Mouse (Mus musculus) heart, adult 8-10 months (tissue): ENCODE results near the gene Med29. TPM values are rescaled to one million over a fixed set of nuclear protein-coding genes. Genes with fewer than 3 reads are reported as not detected.

Experiments
- DNase-seq: peaks from one replicate; pipeline ENCODE4 v3.0.0; 2022; ENCODE audit warnings: low spot score
- total RNA-seq, 4 experiments: library from RNA; stranded (reverse); gene quantifications; 2 replicates each; pipeline ENCODE4 v1.2.4; 2022

Med29 gene
- total RNA-seq, 4 experiments from 2014 or later, result 19.5 to 24.0 (median 22.2) TPM

DNA sequence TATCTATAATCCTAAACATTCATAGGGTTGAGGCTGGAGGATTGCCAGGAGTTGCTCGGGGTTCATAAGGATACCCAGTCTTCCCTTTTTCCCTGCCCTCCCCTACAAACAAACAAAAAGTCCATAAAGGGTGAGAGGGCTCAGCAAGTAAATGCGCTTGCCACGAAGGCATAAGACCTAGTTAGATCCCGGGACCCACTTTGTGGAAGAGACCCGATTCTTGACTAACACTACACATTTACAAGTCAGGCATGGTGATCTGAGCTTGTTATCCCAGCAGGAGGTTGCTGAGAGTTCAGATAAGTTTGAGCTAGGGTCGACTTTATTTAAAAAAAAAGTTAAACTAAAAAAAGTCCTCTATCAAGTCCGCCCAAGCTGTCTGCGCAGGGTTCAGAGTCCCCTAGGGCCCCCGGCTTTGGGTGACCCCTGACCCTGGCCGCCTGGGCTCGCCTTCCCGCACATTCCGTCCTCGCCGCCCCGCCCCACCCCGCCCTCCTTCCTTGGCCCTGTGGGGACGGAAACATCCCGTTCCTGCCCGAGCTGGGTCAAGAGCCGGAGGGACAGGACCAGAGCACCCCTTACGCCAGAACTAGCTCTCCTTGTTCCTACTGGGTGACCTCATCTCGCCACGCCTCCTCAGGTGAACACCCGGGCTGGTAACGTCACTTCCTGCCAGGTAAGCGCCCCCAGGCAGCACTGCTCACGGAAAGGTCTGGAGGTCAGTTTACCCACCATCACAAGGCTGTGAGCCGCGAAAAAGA, 16.3 kb downstream of the Med29 start:
- peak; percentile 92 for DNase-seq

DNA sequence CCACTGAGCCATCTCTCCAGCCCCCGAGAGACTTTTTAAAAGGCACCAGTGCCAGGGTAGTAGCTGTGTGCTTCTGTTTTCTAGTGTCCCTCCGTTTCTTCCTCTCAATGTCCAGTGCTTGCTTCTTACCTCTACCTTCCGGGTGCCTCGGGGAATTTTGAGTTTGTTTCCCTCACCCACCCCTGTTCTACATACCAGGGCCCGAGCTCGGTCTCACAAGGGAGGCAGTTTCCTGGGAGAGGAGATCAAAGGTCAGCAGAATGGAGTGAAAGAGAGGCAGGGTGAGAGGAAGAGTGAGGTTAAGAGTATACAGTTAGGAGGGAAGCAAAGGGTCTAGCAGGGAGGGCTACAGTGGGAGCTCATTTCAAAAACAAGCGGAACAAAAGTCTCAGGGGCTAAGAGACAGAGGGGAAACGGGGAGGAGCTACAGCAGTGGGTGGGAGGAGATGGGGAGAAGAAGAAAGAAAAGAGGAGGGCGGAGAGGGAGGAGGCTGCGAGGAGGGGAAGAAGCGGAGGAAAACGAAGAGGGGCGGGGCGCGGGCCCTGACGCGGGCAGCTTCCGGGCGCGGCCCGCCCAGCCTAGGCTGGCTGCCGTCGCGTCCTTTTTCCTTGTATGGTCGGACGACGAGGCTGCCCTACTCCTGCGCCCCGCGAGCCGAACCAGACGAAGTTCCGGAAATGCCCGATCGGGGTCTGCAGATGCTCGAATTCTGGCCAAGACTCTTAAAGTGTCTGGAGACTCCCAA, 17.2 kb downstream of the Med29 start:
- peak; percentile 92 for DNase-seq

DNA sequence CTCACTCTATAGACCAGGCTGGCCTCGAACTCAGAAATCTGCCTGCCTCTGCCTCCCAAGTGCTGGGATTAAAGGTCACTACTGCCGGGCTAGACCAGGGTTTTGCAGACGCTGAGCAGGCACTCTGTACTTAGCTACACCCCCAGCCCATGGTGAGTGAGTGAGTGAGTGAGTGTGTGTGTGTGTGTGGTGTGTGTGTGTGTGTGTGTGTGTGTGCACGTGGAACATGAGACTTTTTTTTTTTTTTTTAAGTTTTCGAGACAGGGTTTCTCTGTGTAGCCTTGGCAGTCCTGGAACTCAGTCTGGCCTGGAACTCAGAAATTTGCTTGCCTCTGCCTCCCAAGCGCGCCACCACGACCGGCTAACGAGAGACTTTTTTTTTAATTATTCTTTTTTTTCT, 17.9 kb downstream of the Med29 start:
- DNase-seq, result no peak

DNA sequence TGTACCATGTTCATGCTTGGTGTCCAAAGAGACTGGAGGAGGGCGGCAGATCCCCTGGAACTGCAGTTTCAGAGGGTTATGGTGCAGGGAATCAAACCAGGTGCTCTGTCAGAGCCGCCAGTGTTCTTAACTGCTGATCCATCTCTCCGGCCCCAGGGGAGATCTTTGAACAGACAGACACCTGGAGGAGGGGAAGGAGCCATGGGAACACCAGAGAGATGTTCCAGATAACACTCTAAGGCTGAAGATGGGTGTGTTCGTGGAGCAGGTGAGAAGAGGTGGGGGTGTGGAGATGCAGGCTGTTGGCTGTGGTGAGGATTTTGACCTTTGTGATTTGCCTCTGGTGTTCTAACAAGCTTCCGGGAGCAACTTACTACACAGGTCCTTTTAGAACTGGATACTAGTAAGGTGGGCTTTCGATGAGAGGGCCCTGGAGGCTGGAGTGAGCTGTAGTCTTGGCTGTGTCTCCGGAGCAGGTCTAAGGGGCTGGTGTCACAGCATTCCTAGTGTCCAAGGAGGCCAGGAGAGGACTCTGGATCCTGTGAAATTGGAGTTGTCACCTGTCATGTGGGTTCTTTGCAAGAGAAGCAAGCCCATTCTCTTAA, 18.5 kb downstream of the Med29 start:
- DNase-seq, result no peak

DNA sequence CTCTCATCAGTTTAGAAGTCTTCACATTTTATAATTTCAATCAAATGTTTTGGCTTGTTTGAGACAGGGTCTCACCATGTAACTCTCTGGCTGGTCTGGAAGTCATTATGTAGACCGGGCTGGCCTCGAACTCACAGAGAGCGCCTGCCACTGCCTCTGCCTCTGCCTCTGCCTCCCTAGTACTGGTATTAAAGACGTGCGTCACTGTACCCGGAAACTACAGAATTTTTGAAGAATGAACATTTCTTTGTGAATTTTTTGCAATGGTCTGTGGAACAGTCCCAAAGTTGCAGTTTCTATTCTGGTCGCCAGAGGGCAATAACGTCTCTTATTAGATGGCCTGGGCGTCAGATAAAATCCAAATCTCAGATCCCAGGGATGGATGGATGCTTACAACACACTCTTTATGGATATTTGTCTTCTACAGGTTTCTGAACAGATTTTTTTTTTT, 19.4 kb downstream of the Med29 start:
- peak; percentile 91 for DNase-seq

DNA sequence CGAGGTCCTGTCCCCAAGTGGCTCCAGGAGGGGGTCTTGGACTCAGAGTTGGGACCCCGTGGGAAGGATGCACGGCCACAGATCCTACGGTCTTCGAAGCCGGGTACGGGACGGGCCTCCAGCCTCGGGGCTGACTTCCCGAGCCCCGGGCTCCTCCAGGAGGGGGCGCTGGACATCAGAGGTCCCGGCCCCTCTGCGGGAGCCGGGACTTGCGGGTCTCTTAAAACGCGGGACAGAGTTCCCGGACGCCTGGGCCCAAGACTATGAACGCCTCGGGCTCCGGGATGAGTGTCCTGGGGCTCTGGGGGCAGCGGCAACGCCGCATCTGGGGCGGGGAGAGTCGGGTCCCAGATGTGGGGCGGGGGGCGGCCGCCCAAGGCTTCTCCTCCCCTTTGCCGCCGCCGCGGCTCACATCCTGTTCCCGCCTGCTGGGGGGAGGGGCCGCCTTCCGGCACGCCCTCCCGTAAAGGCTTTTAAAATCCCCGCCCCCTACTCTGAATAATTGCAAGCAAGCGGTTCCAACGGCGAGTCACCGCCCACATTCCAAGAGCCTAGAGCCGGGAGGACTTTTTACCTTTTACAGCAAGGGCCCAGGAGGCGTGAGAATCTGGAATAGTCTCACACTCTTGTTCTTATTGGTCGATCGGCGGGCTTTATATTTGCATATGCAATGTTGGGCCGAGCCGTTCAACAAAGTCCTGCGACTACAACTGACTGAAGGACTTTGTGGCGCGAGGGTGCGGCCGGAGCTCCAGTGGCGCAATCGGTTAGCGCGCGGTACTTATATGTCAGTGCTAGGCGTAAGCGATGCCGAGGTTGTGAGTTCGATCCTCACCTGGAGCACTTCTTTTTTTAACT, 20.0 kb downstream of the Med29 start, which contains the start of gene Plekhg2:
Gene Plekhg2, minus strand, starts transcription at position 349 of the 858 bp plus-strand sequence.
- DNase-seq, result peak; percentile 99

DNA sequence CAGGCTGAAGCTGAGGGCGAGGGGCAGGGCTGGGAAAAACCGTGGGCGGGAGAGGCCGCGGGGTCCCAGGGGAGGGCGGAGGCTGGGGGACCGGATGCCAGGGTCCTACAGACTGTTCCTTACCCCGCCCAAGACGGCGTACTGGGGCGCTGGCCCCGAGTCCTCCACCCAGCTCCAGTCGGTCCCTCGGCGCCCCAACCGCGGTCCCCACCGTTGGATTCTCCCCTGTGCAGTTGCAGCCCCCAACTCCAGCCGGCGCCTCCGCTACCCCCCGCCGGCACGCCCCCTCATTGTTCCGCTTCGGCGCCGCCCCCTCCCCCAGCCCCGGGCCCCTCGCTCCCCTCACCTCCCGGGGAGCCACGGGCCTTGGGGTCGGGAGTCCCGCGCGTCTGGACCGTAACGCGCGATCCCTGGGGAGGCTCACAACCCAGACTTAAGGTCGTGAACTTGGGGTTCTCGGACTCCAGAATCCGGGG, 21.0 kb downstream of the Med29 start:
- peak; percentile 76 for DNase-seq

DNA sequence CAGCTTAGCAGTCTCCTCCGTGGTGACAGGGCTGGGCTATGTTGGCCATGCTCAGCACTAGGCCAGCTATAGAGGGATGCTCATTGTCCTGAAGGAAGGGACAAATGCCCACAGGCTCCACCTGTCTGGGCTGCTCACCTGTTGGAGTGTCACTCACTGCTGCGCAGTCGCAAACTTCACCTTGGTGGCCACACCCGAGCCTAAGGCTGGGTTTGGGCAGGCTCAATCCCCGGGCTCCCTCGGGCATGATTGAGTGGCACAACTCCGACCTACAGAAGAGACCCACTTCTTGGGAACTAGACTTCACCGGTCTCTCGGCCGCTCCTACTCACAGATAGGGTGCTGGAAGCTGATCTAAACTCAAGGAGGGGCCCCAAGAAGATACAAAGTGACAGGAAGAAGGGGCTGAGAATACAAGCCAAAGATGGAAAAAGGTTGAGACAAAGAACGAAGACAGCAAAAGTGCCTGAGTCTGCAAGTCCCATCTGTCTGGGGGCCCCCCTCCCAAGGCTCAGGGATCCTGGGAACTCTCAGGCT, 21.5 kb downstream of the Med29 start:
- DNase-seq, result no peak

DNA sequence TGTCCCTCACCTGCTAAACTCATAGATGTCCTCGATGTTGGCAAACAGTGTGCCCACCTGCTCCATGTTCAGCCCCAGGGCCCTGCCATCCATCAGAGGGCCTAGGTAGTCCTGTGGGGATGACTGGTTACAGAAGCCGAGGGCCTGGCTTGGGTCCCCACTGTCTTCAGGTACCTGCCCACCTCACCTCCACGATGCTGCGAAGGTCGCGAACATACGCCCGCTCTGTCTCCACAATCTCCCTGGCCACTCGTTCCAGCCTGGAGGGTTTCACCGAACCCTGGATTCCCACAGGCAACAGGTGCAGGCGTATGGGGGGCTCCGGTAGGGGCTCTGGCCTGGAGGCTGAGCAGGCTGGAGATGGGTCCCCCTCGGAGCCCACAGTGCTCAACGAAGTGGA, 22.5 kb downstream of the Med29 start:
- DNase-seq, result no peak

DNA sequence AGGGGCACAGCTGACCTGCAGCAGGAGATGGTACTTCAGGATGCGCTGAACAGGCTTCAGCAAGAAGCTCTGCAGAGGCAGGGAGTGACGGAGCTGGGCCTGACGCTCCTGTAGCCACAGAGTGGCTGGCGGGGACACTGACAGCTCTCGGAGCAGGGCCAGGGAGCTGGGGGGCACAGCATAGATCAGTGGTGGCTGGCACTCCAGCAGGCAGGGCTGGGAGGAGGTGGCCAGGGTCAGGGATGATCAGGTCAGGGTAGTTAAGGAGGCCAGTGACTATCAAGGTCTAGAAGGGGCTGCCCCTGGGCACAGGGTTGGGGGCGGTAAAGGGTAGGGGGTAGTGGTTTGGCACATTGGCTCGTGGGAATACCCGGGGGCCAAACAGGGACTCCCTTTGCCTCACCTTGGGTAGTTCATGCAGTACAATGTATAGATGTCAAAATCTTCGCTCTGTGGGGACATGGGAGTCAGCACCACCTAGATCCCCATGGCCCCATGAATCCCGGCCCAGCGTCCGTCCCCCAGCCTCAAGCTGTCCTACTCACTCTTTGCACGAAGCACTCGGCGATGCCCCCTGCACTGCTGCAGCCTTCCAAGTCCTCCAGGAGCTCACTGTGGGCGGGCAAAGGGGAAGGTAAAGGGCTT, 24.1 kb downstream of the Med29 start:
- DNase-seq, result no peak

DNA sequence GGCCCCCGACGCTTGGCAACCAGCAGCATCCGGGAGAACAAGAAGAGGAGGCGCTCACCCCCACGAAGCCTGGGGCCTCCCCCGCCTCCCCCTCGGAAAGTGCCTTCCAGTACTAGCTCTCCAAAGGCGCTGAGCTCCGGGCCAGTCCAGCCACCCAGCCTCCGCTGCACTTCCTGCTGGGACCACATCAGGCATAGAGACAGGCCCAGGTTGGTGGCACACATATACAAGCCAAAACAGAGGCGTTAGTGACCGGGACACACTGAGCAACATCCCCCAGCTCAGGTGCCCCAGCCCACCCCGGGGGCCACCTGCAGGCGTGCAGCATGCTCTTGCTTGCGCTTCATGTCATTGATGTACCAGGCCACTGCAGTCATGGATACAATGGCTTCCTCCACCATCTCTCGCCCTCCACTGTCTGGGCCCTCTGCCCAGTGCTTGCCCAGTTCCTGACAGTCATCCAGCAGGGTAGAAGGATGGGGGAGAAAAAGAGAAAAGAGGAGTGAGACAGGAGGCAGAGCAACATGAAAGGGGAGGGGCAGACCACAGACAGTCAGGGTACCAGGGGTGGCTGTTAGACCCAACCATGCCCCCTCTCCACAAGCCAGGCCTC, 24.7 kb downstream of the Med29 start:
- DNase-seq, result no peak

DNA sequence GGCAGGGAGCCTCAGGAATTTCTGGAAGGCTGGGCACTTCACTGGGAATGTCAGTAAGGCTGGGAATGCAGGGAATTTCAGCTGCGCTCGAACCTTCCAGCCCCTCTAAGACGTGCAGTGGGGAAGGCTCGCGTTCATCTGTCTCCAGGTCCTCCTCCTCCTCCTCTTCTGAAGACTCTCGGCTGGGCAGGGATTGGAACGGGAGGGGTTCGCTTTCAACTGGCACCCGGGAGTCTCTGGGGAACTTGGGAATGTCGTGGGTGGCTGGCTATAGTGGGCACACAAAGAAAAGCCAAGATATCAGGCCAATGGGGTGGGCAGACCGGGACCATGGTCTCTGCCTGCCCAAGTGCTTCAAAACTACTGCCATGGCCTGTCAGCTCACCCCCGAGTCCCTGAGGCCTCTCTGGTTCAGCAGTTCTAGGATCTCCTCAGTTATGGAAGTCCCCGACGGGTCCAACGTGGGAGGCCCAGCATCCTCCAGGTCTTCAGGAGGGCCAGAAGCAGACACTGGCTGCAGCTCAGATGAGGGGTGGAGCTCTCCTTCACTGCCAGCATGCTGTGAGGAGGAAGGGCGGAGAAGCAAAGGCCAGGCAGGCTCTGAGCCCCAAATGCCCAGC, 30.0 kb downstream of the Med29 start:
- DNase-seq, result no peak

DNA sequence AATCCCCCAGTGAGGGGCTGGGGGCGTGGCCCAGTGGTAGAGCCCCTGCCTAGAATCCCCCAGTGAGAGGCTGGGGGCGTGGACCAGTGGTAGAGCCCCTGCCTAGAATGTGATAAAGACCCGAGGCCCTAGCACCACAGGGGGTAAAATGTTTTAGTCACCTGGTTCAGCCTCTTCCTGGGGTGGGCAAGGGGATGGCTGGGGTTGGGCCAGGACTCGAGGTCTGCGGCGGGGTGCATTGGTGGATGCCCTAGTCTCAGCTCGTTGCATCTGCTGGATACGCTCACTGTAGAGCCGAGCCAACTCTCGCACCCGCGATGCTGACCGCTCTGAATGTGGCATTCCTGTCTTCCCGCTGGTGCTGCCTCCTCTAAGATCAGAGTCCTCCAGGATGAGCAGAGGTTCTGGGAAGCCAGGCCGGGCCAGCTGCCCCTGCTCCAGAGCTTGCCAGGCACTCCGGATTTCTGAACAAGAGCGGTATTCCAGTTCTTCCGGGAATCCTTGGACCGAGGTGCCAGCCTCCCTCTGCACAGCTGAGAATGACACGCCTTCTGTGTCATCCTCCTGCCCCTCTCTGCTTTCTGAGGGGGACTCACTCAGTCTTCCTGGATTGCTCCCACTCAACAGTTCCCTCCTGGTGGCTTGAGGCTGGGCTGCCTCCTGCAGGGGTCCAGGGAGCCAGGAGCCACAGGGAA, 30.7 kb downstream of the Med29 start:
- DNase-seq, result no peak

DNA sequence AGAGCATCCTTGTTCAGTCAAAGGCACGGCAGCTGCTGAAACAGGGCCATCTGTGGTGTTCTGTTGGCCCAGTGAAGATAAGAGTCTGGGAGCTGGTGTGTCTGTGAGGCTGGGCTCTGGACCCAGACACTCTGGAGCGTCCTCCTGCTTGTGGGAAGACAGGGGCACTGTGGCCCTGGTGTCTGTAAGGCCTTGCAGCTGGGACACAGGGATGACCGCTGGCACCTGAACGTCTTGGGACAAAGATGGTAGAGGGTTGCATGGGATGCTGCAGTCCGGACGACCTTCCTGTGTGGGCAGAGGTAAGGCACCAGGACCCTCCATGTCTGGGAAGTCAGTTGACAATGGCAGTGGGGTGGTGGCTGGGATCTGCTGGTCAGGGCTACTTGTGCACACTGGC, 32.2 kb downstream of the Med29 start:
- DNase-seq, result no peak

DNA sequence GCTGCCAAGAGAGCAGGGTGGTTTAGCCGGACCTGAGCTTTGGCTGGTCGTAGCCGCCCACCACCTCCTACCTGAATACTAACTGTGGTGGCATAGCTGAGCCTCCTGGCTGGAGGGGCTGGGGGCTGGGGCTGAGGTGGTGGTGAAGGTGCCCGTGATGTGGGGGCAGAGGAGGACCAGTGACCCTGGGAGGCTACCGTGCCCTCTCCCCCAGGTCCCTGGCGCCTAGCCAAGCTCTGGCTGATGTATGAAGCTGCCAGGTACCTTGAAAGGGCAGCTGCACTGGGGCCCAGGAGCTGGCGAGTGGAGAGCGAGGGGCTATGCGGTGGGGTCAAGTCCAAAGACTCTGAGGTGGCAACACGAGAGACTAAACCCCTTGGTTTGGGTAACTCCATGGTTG, 32.7 kb downstream of the Med29 start:
- no peak for DNase-seq

DNA sequence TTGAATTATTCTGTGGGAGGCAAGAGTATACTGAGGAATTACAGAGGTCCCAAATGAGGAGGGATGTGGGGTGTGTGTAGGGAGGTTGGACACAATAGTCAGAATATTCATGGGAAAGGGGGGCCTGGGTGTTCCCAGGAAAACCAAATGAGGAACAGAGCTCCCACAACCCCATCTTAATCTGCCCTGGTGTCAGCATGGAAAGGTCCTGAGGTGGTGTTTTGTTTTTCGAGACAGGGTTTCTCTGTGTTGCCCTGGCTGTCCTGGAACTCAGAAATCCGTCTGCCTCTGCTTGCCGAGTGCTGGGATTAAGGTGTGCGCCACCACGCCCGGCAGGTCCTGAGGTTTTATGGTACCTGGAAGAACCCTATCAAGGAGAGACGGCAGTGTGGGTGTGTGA, 34.1 kb downstream of the Med29 start:
- no peak for DNase-seq

DNA sequence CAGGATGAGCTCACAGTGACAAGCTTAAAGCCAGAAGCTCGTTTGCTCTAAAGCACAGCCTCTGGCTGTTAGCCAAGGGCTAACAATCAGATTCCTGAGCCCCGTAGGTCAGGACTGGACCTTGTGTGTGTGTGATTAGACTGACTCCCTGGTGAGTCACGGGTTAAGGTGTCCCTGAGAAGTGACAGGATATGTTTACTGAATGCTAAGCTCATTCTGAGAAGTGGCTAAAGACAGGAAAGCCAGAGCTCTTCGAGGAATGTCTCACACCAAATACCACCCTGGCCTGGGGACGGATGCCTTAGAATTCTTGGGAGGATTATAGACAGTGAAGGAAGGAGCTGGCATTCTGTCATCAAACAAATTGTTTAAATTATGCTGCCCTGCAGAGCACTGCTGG, 34.5 kb downstream of the Med29 start:
- no peak for DNase-seq

DNA sequence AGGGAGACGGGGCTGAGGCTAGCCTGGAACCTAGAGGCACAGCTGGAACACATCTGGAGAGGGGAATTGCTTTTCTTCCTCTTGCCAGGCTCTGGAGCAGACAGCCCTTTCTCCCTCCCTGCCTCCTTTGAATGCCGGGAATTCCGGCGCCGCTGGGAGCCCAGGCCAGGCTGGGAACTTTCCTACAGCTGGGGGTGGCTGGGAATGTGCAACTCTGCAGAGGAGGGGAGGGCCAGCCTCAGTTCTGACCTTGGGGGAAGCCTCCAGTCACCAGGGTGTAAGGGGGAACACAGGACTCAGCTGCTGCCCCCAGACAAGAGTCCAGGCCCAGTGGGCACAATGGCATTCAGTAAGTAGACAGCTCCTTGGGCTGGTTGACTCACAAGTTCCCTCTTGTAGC, 35.5 kb downstream of the Med29 start:
- peak; percentile 69 for DNase-seq

DNA sequence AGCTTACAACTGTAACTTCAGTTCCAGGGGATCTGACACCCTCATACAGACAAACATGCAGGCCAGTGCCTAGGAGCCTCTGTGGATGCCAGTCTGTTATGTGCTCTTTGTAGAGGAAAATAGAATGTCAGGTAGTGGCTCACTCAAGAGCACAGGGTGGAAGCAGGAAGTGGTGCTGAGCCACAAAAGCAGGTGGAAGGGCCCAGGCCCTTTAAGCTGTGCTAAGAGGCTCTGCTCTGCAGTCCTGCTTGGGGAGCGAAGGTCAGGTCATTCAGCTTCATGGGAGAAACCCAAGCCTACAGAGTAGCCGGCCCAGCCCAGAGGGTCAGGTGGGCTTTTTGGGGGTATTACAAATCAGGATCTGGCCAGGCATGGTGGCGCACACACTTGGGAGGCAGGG, 37.3 kb downstream of the Med29 start:
- DNase-seq, result no peak
